Mouse (Mus musculus): ENCODE data around the gene Wdr48.

Gene Wdr48

GRCm38 (mm10) chr9:119969811-119970210, 75.1 kb downstream of the Wdr48 start:
- DNase-seq (ENCODE audit: extremely low read depth, low read depth, low spot score), result no peak

- no peak for DNase-seq (ENCODE audit: extremely low read depth, low read depth, low spot score)
Observed at GRCm38 (mm10) chr9:119970221-119970620, 75.5 kb downstream of the Wdr48 start.

- no peak for DNase-seq (ENCODE audit: extremely low read depth, low read depth, low spot score)
Observed at GRCm38 (mm10) chr9:119970763-119971656, 76.3 kb downstream of the Wdr48 start.

GRCm38 (mm10) chr9:119972166-119972565, 77.5 kb downstream of the Wdr48 start:
- DNase-seq (ENCODE audit: extremely low read depth, low read depth, low spot score), result no peak

GRCm38 (mm10) chr9:119972582-119972981, 77.9 kb downstream of the Wdr48 start:
- no peak for DNase-seq (ENCODE audit: extremely low read depth, low read depth, low spot score)

GRCm38 (mm10) chr9:119973281-119973680, 78.6 kb downstream of the Wdr48 start:
- no peak for DNase-seq (ENCODE audit: extremely low read depth, low read depth, low spot score)

- no peak for DNase-seq (ENCODE audit: extremely low read depth, low read depth, low spot score)
Observed at GRCm38 (mm10) chr9:119973869-119974520, 79.3 kb downstream of the Wdr48 start.

GRCm38 (mm10) chr9:119974609-119975008, 79.9 kb downstream of the Wdr48 start:
- no peak for DNase-seq (ENCODE audit: extremely low read depth, low read depth, low spot score)

GRCm38 (mm10) chr9:119975286-119975685, 80.6 kb downstream of the Wdr48 start:
- no peak for DNase-seq (ENCODE audit: extremely low read depth, low read depth, low spot score)
